8 mouse cellular contexts compared by ENCODE assay signal in genomic region chr1:162589443-162589842, GRCm38 (mm10). TPM values are rescaled to one million over a fixed set of nuclear protein-coding genes. Genes with fewer than 3 reads are reported as not detected.
DNase-seq lines count a peak whose midpoint lies in the region; ATAC-seq and TF ChIP-seq lines count a peak whose summit lies in the region.

No protein-coding gene starts in this region.

- H3K36me3 ChIP-seq in neural tube, embryonic 12.5 days, result peaks cover 3% of the 10 kb centered on the region

- H3K4me3 ChIP-seq in lung, adult 2 months (replicated peaks; ENCODE audit: extremely low read depth, low read depth, low read length), result no peak overlapping the region
- no peak overlapping the region for H3K4me3 ChIP-seq in neural tube, embryonic 12.5 days

- TF ChIP-seq CTCF in lung, adult 2 months (IDR thresholded peaks at IDR 0.05; ENCODE audit: insufficient read depth, low read length), result no peak

- 37% methylated on average over 9 of the region's 9 CpGs for WGBS in lung, adult 2 months
- 10% methylated on average over 9 of the region's 9 CpGs for WGBS in neural tube, embryonic 12.5 days

- H3K9ac ChIP-seq in neural tube, embryonic 12.5 days, result no peak overlapping the region

- no peak for TF ChIP-seq POLR2A in lung, adult 2 months (IDR thresholded peaks at IDR 0.05; ENCODE audit: borderline replicate concordance, extremely low read depth, low read depth, low read length)

- ATAC-seq in neural tube, embryonic 12.5 days (ENCODE audit: low FRiP score, low read depth), result peak; percentile 88

- no peaks in the 10 kb centered on the region for H3K9me3 ChIP-seq in neural tube, embryonic 12.5 days

- no peak overlapping the region for H3K27ac ChIP-seq in neural tube, embryonic 12.5 days

- H3K4me2 ChIP-seq in neural tube, embryonic 12.5 days (replicated peaks), result 0 out of 2 replicates have a peak overlapping the region, but pooled peaks have one; percentile 14

- peaks cover 4% of the 10 kb centered on the region; the same call in 1 of the 2 replicates for H3K4me1 ChIP-seq in lung, adult 2 months (ENCODE audit: control insufficient read depth, insufficient read depth, low read length)
- peaks cover 3% of the 10 kb centered on the region for H3K4me1 ChIP-seq in neural tube, embryonic 12.5 days

- no peaks in the 10 kb centered on the region for H3K27me3 ChIP-seq in neural tube, embryonic 12.5 days (replicated peaks)

- DNase-seq in adrenal gland, postnatal 14 days, result peak; percentile 11
- DNase-seq in adrenal gland, adult 18-20 months (ENCODE audit: low spot score in 2 of 2), result no peak
- DNase-seq in lung, adult 18-20 months, result peak; percentile 23 to 46
- DNase-seq in lung, adult 2 months, result no peak
- DNase-seq in kidney, postnatal 10 days, result peak; percentile 14
- DNase-seq in frontal cortex, postnatal 10 days (ENCODE audit: low spot score in 2 of 2), result no peak
- no peak for DNase-seq in urinary bladder, adult 18-20 months (ENCODE audit: low spot score in 2 of 2)

RNA-seq across cellular contexts. Expression of gene Vamp4, which starts 19.1 kb away (rescaled TPM):
- 30.9 and 36.7 TPM in 2 replicates for total RNA-seq in adrenal gland, postnatal 14 days (2021)
- total RNA-seq in adrenal gland, adult 18-20 months (2021), result 10 to 100 TPM; 38.4 to 40.7 TPM
- 10.8 and 13.7 TPM in 2 replicates for polyA plus RNA-seq in lung, adult 2 months (2012; rRNA removed)
- 69.5 and 72.3 TPM in 2 replicates for polyA plus RNA-seq in neural tube, embryonic 12.5 days (2016; fragmentation: Nextera tagmentation; extraction: Ambion mirVana)

RNA-seq across cellular contexts. Expression of gene Mettl13, which starts 41.1 kb away (rescaled TPM):
- 16.8 and 17.3 TPM in 2 replicates for total RNA-seq in adrenal gland, postnatal 14 days (2021)
- total RNA-seq in adrenal gland, adult 18-20 months (2021), result 10 to 100 TPM; 18.5 to 21.4 TPM
- 3.9 and 6.2 TPM in 2 replicates for polyA plus RNA-seq in lung, adult 2 months (2012; rRNA removed)
- 19.9 and 23.5 TPM in 2 replicates for polyA plus RNA-seq in neural tube, embryonic 12.5 days (2016; fragmentation: Nextera tagmentation; extraction: Ambion mirVana)

RNA-seq across cellular contexts. Expression of gene Myoc, which starts 49.5 kb away (rescaled TPM):
- total RNA-seq in adrenal gland, postnatal 14 days (2021), result 0.74 and 0.83 TPM in 2 replicates
- 1 to 10 TPM; 2.8 to 3.3 TPM for total RNA-seq in adrenal gland, adult 18-20 months (2021)
- polyA plus RNA-seq in lung, adult 2 months (2012; rRNA removed), result 0.29 and 1.3 TPM in 2 replicates
- polyA plus RNA-seq in neural tube, embryonic 12.5 days (2016; fragmentation: Nextera tagmentation; extraction: Ambion mirVana), result not detected in 2 replicates

Comparison
In these comparisons a context has a peak if more than half of its experiments do, and no peak if none do; other contexts are left out.
1. DNase-seq: peak in adrenal gland, postnatal 14 days (single experiment), lung, adult 18-20 months (2 of 2) and kidney, postnatal 10 days (single experiment); none in adrenal gland, adult 18-20 months (0 of 2), lung, adult 2 months (single experiment), frontal cortex, postnatal 10 days (0 of 2) and urinary bladder, adult 18-20 months (0 of 2).